Mouse (Mus musculus) embryonic facial prominence, embryonic 10.5 days (tissue): ENCODE data around the gene 6330409D20Rik. TPM values are rescaled to one million over a fixed set of nuclear protein-coding genes. Genes with fewer than 3 reads are reported as not detected.
A peak's percentile ranks its signal among the peaks of the same experiment; 100 is the strongest.

Source experiments
- DNase-seq: peaks from one replicate; pipeline ENCODE4 v3.0.0-alpha.2; 2017; ENCODE audit warnings: low spot score
- H3K27ac ChIP-seq: fragments of 300-500 bp; sonication (generic); replicated peaks from 2 replicates; pipeline ENCODE4 v1.5.1; 2016; ENCODE audit warnings: mild to moderate bottlenecking
- H3K27me3 ChIP-seq: fragments of 300-500 bp; sonication (generic); replicated peaks from 2 replicates; pipeline ENCODE4 v1.6.1; 2016; ENCODE audit warnings: low read depth, mild to moderate bottlenecking; ENCODE audit not compliant: poor library complexity, severe bottlenecking
- H3K36me3 ChIP-seq: fragments of 300-500 bp; sonication (generic); replicated peaks from 2 replicates; pipeline ENCODE4 v1.6.1; 2016; ENCODE audit warnings: mild to moderate bottlenecking, moderate library complexity
- H3K4me1 ChIP-seq: fragments of 300-500 bp; sonication (generic); 2 replicates; pipeline ENCODE4 v1.6.1; 2016
- H3K4me3 ChIP-seq: fragments of 300-500 bp; sonication (generic); 2 replicates; pipeline ENCODE4 v1.5.1; 2016; ENCODE audit warnings: mild to moderate bottlenecking, moderate library complexity
- H3K9me3 ChIP-seq: fragments of 300-500 bp; sonication (generic); 2 replicates; pipeline ENCODE4 v1.6.1; 2016; ENCODE audit warnings: mild to moderate bottlenecking
- WGBS: fragments of 180-500 bp; shearing (Covaris S2); methylation state at CpG from one replicate; pipeline ENCODE4 v1.1.7; 2016; 5-methylcytosine and 5-hydroxymethylcytosine counted together
- polyA plus RNA-seq: library from polyadenylated mRNA; unstranded; fragments of >200 nt; fragmentation: Nextera tagmentation; extraction: Ambion mirVana; gene quantifications from 2 replicates; pipeline ENCODE4 v1.2.1, GENCODE M21; 2016

Gene 6330409D20Rik
- polyA plus RNA-seq, result 0.52 and 0.57 TPM in 2 replicates

DNA sequence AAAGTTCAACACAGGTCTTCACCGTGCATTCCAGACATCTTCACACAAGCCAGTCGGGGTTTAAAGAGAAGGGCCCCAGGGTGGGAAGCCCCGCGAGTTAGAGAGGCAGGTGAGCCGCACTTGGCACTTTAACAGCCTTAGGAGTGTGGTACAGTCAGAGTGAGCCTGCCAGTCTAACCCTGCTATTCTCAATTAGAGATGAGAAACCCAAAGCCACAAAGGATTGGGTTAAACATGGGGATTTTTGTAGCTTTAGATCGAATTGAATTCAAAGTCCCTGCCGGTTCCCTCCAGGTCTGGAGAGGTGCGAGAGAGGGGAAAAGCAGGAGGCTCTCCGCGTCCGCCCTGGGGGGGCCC, at the start of gene 6330409D20Rik:
TSS of gene 6330409D20Rik (minus strand) at position 101 of the 357 bp plus-strand sequence.
- peaks cover 49% of the 10 kb centered on the region for H3K27me3 ChIP-seq
- peaks cover 40% of the 10 kb centered on the region for H3K4me1 ChIP-seq
- no peak for DNase-seq
- peaks cover 27% of the 10 kb centered on the region for H3K36me3 ChIP-seq
- H3K4me3 ChIP-seq, result peak within 1 kb of the TSS; percentile 73
- peak within 1 kb of the TSS; percentile 78 for H3K27ac ChIP-seq
- H3K9me3 ChIP-seq, result no peaks in the 10 kb centered on the region
- WGBS, result 7% methylated on average over 11 of the region's 11 CpGs

DNA sequence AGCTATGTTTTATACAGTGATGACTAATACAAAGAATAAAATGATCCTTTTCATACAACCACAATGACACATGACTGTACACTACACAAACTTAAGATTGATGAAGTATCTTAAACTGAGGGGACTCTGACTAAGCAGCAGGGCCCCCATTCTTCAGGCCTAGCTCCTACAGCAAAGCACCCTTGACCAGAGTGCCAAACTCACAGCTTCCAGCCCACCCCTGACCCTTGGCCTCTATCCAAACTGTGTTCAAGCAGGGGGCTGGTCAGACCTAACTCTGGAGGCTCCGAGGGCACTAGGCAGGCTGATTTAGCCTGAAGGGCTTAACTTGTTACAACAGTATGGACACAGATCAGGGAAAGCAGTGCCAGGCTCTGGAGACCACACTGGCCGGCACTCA, 47.8 kb upstream of the 6330409D20Rik start:
- Histone ChIP-seq H3K27ac (0 out of 2 replicates have a peak overlapping the region, but pooled peaks have one; percentile 24), H3K9me3 (no peaks in the 10 kb centered on the region), H3K27me3 (no peaks in the 10 kb centered on the region), H3K36me3 (peaks cover 9% of the 10 kb centered on the region; the same call in 1 of the 2 replicates), H3K4me3 (no peak overlapping the region), H3K4me1 (peaks cover 10% of the 10 kb centered on the region; the same call in 1 of the 2 replicates)
- WGBS, result 46% methylated on average over 2 of the region's 2 CpGs
- no peak for DNase-seq

- Histone ChIP-seq H3K27ac (no peak overlapping the region), H3K4me1 (peaks cover 10% of the 10 kb centered on the region; the same call in 1 of the 2 replicates), H3K9me3 (no peaks in the 10 kb centered on the region), H3K36me3 (peaks cover 4% of the 10 kb centered on the region; the same call in 1 of the 2 replicates), H3K4me3 (no peak overlapping the region), H3K27me3 (no peaks in the 10 kb centered on the region)
- 67% methylated on average over 6 of the region's 6 CpGs for WGBS
- DNase-seq, result no peak
These were observed 46.4 kb upstream of the 6330409D20Rik start for GRCm38 (mm10) chr2:32787176-32787575.

- Histone ChIP-seq H3K4me3 (no peak within 1 kb of the TSS), H3K27ac (no peak within 1 kb of the TSS; the same call in 1 of the 2 replicates), H3K4me1 (peaks cover 18% of the 10 kb centered on the region; the same call in 1 of the 2 replicates), H3K27me3 (no peaks in the 10 kb centered on the region), H3K36me3 (peaks cover 4% of the 10 kb centered on the region; the same call in 1 of the 2 replicates), H3K9me3 (no peaks in the 10 kb centered on the region)
- no peak for DNase-seq
- WGBS, result 65% methylated on average over 4 of the region's 4 CpGs
These were observed 43.3 kb upstream of the 6330409D20Rik start, which contains the start of gene Cfap157 for GRCm38 (mm10) chr2:32784048-32784681. Gene Cfap157, minus strand, starts transcription at chr2:32784428.

DNA sequence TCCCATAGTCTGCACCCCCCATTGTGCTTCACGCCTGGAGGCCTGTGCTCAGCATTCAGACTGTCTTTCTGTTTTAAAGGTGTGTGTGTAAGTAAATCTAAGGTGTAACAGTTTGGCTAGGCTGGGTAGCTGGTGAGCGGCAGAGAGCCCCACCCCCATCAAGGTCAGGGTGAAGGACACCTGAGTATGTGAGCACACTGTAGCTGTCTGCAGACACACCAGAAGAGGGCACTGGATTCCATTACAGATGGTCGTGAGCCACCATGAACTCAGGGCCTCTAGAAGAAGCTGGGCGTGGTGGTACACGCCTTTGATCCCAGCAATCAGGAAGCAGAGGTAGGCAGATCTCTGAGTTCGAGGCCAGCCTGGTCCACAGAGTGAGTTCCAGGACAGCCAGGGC, 40.9 kb upstream of the 6330409D20Rik start:
- H3K27ac ChIP-seq, result no peak overlapping the region
- H3K36me3 ChIP-seq, result no peaks in the 10 kb centered on the region
- WGBS, result 79% methylated on average over 6 of the region's 6 CpGs
- peaks cover 14% of the 10 kb centered on the region for H3K27me3 ChIP-seq
- H3K4me1 ChIP-seq, result peaks cover 23% of the 10 kb centered on the region
- DNase-seq, result no peak
- H3K9me3 ChIP-seq, result no peaks in the 10 kb centered on the region
- H3K4me3 ChIP-seq, result no peak overlapping the region

- no peaks in the 10 kb centered on the region for H3K36me3 ChIP-seq
These were observed 38.9 kb upstream of the 6330409D20Rik start for GRCm38 (mm10) chr2:32779714-32780113.

DNA sequence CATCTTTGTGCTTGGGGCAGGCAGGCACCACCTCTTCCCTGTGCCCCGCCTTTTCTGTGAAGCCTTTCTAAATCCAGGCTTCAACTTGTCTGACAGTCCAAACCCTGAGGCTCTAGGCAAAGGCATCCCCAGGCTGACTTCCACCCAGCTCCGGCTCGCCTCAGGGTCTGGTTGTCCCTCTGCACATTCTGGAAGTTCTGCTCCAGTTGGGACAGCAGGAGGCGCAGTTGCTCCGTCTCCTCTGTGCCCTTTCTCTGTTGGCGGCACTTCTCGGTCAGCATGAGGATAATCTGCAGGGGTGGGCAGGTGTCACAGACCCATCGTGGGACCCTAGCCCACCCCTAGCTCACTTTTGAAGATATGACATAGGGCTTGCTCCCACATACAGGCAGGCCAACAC, 38.3 kb upstream of the 6330409D20Rik start:
- 18% methylated on average over 8 of the region's 8 CpGs for WGBS
- H3K27me3 ChIP-seq, result peaks cover 21% of the 10 kb centered on the region
- H3K9me3 ChIP-seq, result no peaks in the 10 kb centered on the region
- DNase-seq, result peak; percentile 72
- no peaks in the 10 kb centered on the region for H3K36me3 ChIP-seq
- H3K4me3 ChIP-seq, result no peak overlapping the region
- no peak overlapping the region for H3K27ac ChIP-seq
- H3K4me1 ChIP-seq, result peaks cover 42% of the 10 kb centered on the region

More at GRCm38 (mm10) chr2:32779714-32780113, 38.9 kb upstream of the 6330409D20Rik start:
- Histone ChIP-seq H3K4me3 (no peak overlapping the region), H3K9me3 (no peaks in the 10 kb centered on the region), H3K4me1 (peaks cover 42% of the 10 kb centered on the region), H3K27ac (no peak overlapping the region), H3K27me3 (peaks cover 21% of the 10 kb centered on the region)
- DNase-seq, result no peak
- 92% methylated on average over 6 of the region's 6 CpGs for WGBS

DNA sequence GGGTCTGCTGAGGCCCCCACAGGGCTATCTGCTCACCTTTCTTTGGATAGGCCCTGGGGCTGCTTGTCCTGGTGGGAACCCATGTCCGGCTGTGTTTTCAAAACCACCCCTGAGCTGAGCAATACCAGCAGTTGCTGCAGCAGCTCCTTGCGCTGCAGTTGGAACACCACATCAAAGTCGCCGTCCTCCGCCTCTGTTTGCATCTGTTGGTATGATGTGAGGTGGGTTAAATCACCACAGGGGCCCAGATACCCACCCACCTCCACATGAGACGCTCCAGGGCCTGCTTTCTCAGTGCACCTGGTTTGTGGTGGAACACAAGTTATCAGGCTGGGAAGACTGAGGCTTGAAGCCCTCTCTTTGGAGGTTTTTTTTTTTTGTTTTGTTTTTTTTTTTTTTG, 37.3 kb upstream of the 6330409D20Rik start:
- Histone ChIP-seq H3K27me3 (peaks cover 26% of the 10 kb centered on the region), H3K4me3 (no peak overlapping the region), H3K9me3 (no peaks in the 10 kb centered on the region), H3K27ac (no peak overlapping the region), H3K36me3 (no peaks in the 10 kb centered on the region), H3K4me1 (peaks cover 39% of the 10 kb centered on the region)
- WGBS, result 95% methylated on average over 6 of the region's 6 CpGs
- DNase-seq, result no peak

DNA sequence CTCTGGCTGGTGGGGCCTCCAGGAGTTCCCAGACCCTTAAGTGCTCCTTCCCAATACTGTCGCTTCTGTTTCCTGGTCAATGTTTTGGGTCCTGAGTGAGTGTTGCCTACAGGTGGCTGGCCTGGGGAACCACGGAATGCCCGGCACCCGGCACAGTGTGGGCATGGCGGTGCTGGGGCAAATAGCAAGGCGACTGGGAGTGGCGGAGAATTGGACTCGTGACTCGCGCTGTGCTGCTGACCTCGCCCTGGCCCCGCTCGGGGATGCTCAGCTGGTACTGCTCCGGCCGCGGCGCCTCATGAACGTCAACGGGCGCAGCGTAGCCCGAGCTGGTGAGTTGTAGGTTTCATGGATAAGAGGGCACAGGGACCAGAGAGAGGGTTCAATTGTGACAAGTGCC, 35.4 kb upstream of the 6330409D20Rik start:
- Histone ChIP-seq H3K9me3 (no peaks in the 10 kb centered on the region), H3K36me3 (no peaks in the 10 kb centered on the region), H3K4me1 (peaks cover 53% of the 10 kb centered on the region), H3K4me3 (peak overlapping the region; percentile 77), H3K27ac (no peak overlapping the region), H3K27me3 (peaks cover 26% of the 10 kb centered on the region)
- DNase-seq, result no peak
- 19% methylated on average over 22 of the region's 22 CpGs for WGBS

DNA sequence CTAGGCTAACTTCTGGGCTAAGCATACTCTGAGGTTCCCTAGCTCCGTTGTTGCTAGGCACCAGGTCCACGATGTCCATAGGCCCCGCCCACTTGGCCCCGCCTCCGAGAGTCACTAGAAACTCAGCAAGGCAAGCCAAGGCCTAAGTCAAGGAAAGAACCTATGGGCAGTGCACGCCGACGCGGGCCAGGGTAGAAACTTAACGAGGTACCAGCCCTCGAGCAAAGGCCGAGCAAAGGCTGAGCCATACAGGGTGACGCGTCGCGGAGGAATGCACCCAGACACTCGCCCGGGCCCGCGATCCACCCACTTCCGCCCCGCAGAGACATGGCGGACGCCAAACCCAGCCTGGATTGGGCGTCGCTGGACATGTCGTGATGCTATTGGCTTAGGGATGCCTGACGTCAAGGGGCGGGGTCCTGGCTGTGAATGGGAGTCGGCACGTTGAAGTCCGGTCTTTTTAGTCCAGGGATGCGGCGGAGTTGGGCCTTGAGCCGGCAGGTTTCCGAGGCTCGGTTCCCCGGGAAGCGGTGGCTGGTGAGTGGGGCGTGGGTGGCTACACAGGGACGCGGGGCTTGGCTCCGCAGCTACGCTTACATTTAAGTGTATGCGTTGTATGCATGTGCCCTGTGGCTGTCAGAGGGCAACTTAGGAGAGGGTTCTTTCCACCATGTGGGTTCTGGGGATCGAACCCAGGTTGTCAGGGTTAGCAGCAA, 34.7 kb upstream of the 6330409D20Rik start, which contains the start of the genes Ttc16 and Ptrh1:
TSS of gene Ttc16 (minus strand) at position 275 of the 716 bp plus-strand sequence.
TSS of gene Ptrh1 (plus strand) at position 428 of the 716 bp plus-strand sequence.
- Histone ChIP-seq H3K27ac (peak within 1 kb of the TSS; percentile 84), H3K36me3 (no peaks in the 10 kb centered on the region), H3K9me3 (no peaks in the 10 kb centered on the region), H3K27me3 (peaks cover 26% of the 10 kb centered on the region), H3K4me3 (peak within 1 kb of the TSS; percentile 77), H3K4me1 (peaks cover 51% of the 10 kb centered on the region)
- peak; percentile 98 for DNase-seq
- under 1% methylated on average over 46 of the region's 46 CpGs for WGBS

DNA sequence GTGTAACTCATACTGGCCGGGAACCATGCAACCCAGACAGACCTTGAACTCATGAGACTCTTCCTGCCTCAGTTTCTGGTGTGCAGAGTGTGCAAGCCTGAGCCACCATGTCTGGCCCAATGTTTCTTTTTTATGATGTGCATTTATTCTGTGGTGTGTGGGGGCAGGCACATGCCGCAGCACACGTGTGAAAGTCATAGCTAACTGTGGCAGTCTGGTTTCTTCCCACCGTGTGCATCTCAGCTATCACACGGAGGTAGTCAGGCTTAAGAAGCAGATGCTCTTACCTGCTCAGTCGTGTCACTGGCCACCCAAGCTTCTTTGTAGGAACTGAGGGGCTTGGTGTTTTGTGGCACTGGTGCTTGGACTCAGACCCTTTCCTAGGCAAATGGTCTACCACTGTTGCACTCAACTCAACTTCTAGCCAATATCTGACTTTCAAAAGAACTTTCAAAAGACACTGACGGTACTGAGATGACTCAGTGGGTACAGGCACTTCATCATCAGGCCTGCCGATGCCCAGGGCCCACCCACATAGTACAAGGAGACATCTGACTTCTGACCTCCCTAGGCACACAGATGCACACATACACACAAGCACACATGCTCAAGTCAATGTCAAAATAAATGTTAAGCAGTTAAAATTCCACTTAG, 31.9 kb upstream of the 6330409D20Rik start:
- H3K36me3 ChIP-seq, result no peaks in the 10 kb centered on the region
- H3K4me1 ChIP-seq, result peaks cover 66% of the 10 kb centered on the region
- no peak overlapping the region for H3K4me3 ChIP-seq
- H3K27ac ChIP-seq, result no peak overlapping the region
- peaks cover 29% of the 10 kb centered on the region for H3K27me3 ChIP-seq
- WGBS, result 84% methylated on average over 8 of the region's 8 CpGs
- no peaks in the 10 kb centered on the region for H3K9me3 ChIP-seq
- DNase-seq, result no peak

DNA sequence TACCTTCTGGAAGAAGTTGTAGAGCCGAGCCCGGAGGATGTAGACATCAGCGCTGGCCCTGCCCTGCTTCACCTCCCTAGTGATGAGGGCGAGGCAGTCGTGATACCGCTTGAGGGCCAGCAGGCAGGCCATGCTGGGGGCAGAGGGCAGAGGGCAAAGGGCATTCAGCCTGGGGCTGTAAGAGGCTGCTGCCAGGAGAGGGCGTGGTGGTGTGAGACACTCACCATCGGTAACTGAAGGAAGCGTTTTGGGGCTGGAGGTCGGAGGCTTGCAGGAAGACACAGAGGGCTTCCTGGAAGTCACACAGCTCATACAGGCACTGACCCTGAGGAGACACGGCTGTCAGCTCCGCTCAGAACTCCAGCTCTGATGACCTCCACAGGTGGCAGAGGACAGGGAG, 31.1 kb upstream of the 6330409D20Rik start:
- Histone ChIP-seq H3K9me3 (no peaks in the 10 kb centered on the region), H3K27ac (no peak overlapping the region), H3K4me1 (peaks cover 73% of the 10 kb centered on the region), H3K4me3 (no peak overlapping the region; the same call in 1 of the 2 replicates), H3K27me3 (peaks cover 21% of the 10 kb centered on the region), H3K36me3 (no peaks in the 10 kb centered on the region)
- WGBS, result 19% methylated on average over 12 of the region's 12 CpGs
- DNase-seq, result no peak
